Mouse (Mus musculus) kidney, adult 18-20 months (tissue): ENCODE data around the gene Ccdc102a.

Source experiments
- DNase-seq: peaks from one replicate; pipeline ENCODE4 v3.0.0; 2021

Gene Ccdc102a

DNA sequence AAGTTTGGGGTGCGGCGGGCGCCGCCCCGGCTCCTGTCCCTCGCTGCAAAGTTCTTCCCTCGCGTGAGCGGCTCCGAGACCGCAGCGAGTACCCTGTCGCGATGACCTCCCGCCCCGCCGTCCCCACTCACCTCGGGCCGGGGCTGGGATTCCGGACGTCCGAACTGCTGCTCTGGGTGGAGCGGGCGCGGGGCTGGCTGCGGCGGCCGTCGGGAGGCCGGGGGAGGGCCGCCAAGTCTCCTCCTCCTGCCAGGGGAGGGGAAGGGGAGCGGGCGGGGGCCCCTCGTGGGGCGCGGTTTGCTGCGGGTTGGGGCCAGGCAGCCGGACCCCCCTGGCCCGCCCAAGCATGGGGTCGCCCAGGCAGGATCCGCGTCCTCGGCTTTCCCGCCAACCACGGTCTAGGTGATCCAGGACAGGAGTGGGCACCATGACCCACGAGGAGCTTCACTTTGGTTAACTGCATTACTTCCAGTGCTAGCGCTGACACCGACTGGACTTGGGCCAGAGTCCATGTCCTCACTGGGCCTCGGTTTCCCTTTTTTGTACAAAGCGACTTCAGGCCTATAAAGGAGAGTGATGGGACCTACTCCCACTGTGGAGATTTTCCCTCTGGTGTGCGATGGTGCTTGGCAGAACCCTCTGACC lies at the start of gene Ccdc102a:
Gene Ccdc102a (minus strand): TSS at position 248 of the 645 bp plus-strand sequence.
- DNase-seq = peak; percentile 58

- DNase-seq = peak; percentile 81
These were observed 49.7 kb upstream of the Ccdc102a start for GRCm38 (mm10) chr8:94967554-94967953.

DNA sequence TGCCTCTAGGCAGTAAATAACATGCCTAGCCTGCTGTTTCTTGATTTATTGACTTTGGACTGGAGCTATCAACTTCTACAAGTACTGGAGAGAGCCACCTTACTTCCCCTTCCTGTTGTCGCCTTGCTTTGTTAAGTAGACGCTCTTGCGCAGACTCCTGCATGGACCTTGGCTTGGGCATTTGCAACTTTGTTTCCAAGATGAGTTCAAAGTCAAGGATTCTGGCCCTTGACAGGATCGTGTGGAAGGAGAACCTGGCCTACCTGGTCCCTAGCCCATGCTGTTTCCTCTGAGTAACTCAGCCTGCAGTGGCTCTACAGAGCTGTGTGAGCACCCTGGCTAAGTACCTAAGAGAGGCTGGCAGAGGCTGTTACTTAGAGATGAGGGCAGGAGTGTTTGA lies 49.2 kb upstream of the Ccdc102a start:
- DNase-seq = peak; percentile 60

DNA sequence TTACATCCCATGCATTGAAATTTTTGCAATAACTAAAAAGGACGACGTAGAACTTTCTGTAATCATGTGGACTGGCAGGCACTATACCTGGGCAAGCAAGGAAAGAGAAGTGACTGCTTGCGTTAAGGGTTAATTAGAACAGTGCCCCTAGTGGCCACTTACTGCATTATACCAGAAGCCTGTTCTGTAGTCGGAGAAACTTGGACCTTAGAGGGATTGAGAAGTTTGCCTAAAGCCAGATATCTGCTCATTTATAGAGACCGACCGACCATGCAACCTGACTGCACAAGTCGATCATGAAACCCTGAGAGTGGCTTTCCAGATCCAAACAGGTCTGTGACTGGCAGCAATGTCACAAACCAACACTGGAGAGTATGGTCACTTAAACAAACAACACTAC lies 48.7 kb upstream of the Ccdc102a start:
- peak; percentile 61 for DNase-seq

DNA sequence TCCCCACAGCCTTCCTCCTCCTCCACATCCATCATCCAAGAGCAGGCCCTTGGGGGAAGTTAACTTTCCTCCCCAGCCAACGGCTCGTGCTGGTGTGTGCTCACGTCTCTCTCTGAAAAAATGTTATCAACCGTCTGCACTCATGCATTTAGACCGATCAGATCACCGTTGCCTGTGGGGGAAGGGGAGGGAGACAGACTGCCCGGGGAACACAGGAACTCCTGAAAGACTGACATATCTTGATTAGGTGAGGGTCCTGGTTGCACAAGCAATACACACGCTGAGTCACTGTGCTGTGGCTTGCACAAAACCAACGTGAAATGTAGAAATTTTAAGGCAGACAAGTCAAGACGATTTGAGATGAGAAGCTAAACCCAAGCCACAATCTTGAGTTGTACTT lies 46.9 kb upstream of the Ccdc102a start:
- DNase-seq = peak; percentile 57

GRCm38 (mm10) chr8:94962201-94962600 lies 44.3 kb upstream of the Ccdc102a start:
- DNase-seq = peak; percentile 35

DNA sequence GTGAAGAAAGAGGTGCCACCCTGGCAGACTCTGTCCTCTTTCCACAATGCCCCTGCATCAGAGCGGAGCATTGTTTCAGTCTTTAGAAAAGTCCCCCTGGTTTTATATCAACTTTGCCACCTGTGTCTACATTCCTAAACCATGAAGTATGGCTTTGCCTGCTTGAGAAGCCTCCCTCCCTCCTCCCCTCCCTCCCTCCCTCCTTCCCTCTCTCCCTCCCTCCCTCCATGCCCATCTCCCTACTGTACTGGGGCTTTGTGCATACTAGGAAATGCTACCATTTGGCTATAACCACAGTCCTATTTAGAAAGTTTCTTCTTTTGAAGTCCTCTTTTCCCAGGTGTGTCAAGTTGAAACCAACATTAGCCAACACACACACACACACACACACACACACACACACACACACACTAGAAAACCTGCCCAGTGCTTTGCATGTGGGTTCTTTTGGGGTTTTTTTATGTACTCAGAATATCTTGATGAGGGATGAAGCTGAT lies 38.2 kb upstream of the Ccdc102a start:
- DNase-seq = no peak

DNA sequence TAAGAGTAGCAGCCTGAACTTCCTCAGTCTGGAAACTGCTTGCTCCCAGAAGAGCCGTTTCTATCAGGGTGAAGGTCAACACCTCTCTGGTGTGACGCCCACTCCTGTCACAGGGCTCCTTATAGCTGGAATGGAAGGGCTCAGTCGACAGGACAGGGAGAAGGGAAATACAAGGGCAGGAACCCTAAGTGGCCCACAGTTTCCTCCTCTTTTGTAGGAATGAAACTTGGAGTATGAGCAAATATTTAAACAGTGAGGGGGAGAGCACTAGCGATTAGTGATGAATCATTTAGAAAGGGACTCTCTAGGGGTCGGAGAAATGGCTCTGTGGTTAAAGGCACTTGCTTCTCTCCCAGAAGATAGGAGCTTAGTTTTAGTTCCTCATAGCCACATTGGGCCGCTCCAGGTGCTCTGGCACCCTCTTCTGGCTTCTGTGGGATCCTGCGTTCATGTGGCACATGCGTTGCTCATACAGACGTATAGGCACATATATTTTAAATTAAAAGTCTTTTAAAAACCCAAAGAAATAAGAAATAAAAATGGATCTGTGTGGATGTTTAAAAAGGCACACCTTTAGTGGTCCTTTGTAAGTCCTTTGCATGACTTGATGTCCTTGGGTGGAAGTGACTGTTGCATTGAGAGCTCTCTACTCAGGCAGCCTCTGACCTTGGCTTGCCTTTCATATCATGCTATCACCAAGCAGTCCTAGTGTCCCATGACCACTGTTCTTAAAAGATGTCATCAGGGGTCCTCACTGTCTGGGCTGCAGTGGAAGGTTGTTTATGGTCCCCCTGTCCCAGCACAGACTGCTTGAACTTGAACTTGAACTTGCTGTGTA lies 37.2 kb upstream of the Ccdc102a start:
- DNase-seq = peak; percentile 58

DNA sequence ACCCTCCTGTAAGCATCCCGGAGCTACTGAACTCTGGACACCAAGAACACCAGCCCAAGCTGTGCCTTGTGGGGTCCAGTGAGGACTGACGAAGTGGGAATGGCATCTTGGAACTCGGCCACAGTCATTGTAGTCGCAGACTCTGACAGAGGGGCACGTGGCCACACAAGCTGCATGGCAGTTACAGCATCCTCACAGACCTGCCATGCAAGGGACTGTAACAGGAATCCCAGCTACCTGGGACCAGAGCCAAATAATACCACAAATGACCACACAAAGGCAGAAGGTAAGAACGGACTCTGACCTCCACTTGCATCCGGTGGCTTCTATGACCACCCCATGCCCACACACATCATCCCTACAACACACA lies 36.5 kb upstream of the Ccdc102a start:
- no peak for DNase-seq

DNA sequence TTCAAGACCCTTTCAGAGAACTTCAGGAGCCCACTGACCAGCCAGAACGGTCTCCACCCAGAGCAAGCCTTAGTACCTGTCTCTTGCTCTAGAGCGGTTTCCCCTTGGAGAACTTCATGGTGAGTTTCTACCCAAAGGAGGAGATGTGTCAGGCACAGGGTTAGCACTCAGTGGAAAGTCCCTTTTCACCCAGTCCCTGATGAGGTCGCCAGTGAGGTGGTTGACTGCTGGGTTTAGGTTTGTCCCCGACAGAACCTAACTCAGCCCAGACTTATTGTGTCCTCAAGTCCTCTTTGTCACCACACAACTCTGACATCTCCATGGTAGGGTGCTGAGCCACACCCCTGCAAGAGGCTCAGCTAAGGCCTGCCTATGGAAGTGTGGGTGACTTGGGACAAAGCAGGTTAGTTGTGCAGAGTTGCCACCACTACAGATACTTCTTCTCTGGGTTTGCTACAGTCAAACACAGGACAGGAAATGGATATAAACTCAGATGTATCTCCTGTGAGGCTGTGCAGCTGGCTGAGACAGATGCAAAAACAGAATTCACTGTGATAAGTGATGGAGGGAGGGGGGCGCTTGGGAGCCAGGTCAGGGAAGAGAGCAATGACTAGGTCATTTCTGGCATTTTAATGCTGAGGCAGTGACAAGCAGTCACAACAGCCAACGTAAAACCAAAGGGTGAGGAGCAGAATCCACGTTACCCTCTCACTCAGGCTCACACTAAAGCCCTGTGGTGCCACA lies 35.9 kb upstream of the Ccdc102a start:
- no peak for DNase-seq

- DNase-seq = no peak
These were observed 34.2 kb upstream of the Ccdc102a start for GRCm38 (mm10) chr8:94952086-94952485.

DNA sequence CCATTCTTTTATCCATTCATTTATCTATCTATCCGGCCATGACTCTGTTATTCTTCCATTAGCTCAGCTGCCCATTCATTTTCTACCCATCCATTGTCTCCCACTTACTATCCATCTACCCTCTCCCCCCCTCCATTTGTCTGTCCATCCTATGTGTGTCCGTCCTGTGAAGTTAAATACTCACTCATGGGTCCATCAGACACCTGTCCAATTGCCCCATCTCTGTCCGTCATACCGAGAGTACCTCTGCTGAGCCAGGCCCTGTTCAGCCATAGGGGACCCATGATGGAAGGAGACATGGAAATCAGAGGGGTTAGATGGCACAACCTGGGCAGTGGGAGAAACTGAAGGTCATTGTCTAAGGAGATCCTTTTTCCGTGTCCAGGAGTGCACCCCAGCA lies 32.6 kb upstream of the Ccdc102a start:
- DNase-seq = no peak

GRCm38 (mm10) chr8:94950046-94950445 lies 32.1 kb upstream of the Ccdc102a start:
- peak; percentile 82 for DNase-seq

GRCm38 (mm10) chr8:94949010-94949409 lies 31.1 kb upstream of the Ccdc102a start:
- no peak for DNase-seq

- no peak for DNase-seq
These were observed 30.5 kb upstream of the Ccdc102a start for GRCm38 (mm10) chr8:94948421-94948820.

GRCm38 (mm10) chr8:94945185-94945584 lies 27.3 kb upstream of the Ccdc102a start:
- no peak for DNase-seq

GRCm38 (mm10) chr8:94942566-94942965 lies 24.7 kb upstream of the Ccdc102a start:
- peak; percentile 81 for DNase-seq

DNA sequence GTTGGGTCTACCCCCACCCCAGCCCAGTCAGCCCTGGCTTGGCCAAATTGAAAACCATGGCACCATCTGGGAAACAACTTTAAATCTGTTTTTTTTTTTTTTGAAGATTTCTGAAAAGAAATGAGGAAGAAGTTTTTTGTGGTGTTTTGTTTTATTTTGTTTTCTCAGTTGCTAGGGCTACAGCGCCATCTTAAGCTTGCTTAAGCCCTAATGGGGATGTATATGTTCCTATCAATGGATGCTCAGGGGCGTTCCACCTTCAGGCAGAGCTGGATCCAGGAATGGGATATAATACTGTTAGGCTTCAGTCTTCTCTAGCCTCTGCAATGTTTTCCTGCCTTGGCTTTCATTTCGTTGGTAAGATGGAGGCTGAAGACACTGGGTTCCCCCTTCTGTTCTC lies 17.3 kb upstream of the Ccdc102a start:
- no peak for DNase-seq

GRCm38 (mm10) chr8:94933918-94934317 lies 16.0 kb upstream of the Ccdc102a start:
- DNase-seq = no peak

DNA sequence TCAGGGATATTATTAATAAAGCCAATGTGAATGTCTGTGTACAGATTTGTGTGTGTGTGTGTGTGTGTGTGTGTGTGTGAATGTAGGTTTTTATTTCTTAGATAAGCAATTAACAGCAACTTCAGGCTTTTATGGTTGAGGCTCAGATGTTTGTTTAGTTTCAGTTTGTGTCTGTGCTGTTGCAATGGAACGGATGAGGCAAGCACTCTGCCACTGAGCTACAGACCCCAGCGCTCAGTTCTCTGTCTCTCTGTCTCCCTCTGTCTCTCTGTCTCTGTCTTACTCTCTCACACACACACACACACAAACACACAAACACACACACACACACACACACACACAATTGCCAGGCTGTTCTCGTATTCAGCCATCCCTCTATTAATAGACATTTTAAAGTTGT lies 10.3 kb upstream of the Ccdc102a start:
- no peak for DNase-seq

DNA sequence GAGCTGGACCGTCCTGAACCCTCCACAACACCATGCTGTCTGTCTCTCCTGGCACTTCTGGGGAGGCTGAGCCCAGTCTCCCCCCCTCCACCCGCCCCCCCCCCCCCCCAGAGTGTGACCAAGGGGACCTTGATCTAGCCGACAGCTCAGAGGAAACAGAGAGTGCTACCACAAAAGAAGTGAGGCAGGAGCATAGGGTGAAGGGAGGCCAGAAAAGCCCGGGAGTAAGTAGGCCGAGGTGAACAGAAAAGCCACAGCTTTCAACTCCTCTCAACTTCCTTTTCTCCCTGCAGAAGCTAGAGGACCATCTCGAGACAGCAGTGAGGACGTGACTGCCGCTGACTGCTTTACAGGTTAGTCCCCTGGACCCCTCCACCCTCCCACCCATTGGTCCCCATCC lies 5.5 kb upstream of the Ccdc102a start, which contains the start of gene Adgrg5:
Gene Adgrg5 (plus strand): TSS at position 290 of the 400 bp plus-strand sequence.
- DNase-seq = no peak

DNA sequence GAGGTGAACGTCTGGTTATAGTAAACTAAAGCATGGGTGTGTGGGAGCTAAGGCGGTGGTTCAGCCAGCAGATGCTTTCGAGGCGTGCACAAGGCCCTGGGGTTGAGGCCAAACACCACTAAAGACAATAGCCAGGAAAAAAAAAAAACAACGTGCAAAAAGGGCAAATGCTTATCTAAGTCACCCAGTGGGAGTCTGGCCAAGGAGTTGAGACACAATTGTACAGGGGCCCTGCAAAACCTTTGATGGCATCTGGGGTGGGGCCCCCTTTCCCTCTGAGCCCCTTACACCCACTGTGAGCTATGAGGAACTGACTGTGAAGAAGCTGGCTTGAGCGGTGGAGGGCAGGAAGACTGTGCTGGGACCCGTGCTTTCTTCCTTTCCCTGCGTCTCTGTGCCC lies 4.7 kb upstream of the Ccdc102a start:
- DNase-seq = no peak

DNA sequence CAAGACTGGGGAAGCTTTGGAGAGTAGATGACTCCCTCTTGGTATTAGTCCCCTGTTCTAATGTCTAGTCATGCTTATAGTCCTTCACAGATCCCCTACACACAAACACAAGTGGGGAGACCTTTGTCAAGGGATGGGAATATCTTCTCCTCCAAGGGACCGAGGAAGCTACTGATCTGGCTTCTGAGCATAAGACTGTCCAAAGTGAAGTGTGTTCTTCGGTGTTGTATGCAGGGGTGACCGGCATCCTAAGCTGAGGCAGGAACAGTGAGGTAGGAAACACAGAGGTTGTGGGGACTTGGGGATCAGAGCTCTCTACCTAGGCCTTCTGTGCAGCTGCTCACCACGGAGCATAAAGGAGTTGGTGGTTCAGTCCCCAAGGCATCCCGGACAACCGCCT lies 4.3 kb upstream of the Ccdc102a start:
- DNase-seq = no peak
